Mouse (Mus musculus) frontal cortex, postnatal 10 days (tissue): ENCODE results near the gene Chrna7.

Experiments
- DNase-seq, 2 experiments: peaks; one replicate each; pipeline ENCODE4 v3.0.0; 2022; ENCODE audit warnings: low spot score in 2 of 2, mixed read lengths in 1 of 2

The Chrna7 gene

GRCm38 (mm10) chr7:63084351-63085003 is 127.9 kb downstream of the Chrna7 start:
- no peak for DNase-seq

- DNase-seq: no peak
Observed at GRCm38 (mm10) chr7:63060996-63061395, 151.4 kb downstream of the Chrna7 start.
